Mouse (Mus musculus): ENCODE data around the gene Trmt13.

DNA sequence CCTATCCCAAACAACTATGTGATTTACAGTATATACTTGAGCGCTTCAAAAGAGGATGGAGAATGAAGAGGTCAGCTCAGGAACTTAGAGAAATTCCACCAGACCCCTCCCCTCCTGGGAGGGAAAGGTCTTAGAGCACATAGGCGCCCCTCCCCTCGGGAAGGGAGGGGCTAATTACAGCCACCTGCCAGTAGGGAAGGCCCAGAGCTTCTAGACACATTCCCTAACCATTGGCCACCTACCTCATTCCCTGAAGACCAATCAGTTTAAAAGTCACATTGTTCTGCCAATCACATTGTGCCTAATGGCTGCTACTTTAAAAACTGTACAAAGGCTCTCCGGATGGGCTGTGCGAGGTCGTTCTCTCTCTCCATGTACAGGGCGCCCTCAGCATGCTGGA lies 8.3 kb upstream of the Trmt13 start:
- TF ChIP-seq TCF12 (IDR thresholded peaks at IDR 0.05; ENCODE audit: insufficient read depth, poor library complexity, severe bottlenecking) (no peak), MYOD1 (IDR thresholded peaks at IDR 0.05; ENCODE audit: control insufficient read depth in 1 of 3, insufficient read length in 2 of 3, low read depth in 2 of 3) (no peak), POLR2A (IDR thresholded peaks at IDR 0.05; ENCODE audit: insufficient read length, low read depth) (no peak), USF1 (IDR thresholded peaks at IDR 0.05; ENCODE audit: low read depth) (no peak), POLR2AphosphoS2 (IDR thresholded peaks at IDR 0.05; ENCODE audit: insufficient read length, low read depth) (no peak), MAX (IDR thresholded peaks at IDR 0.05; ENCODE audit: low read depth) (no peak), REST (IDR thresholded peaks at IDR 0.05; ENCODE audit: insufficient read depth, insufficient read length) (no peak), TCF3 (IDR thresholded peaks at IDR 0.05; ENCODE audit: insufficient read length, low read depth) (no peak), CEBPB (IDR thresholded peaks at IDR 0.05; ENCODE audit: insufficient read depth, poor library complexity, severe bottlenecking) (no peak), SRF (IDR thresholded peaks at IDR 0.05; ENCODE audit: control insufficient read depth, insufficient read length, low read depth) (no peak), E2F4 (IDR thresholded peaks at IDR 0.05; ENCODE audit: insufficient read depth) (no peak), MYOG (IDR thresholded peaks at IDR 0.05; ENCODE audit: control insufficient read depth in 1 of 3, insufficient read depth in 1 of 3, insufficient read length in 2 of 3, low read depth in 2 of 3) (no peak)
